Mouse (Mus musculus) heart, embryonic 10.5 days (tissue): ENCODE measurements at regions not wholly inside any gene's neighbourhood (a gene's known extent, or its start where the extent isn't known, plus 50 kb on each side); places are given as distances from the start of the nearest gene placed in this dataset.

Experiments
- DNase-seq: peaks from one replicate; pipeline ENCODE4 v3.0.0-alpha.2; 2017; ENCODE audit warnings: low spot score
- H3K27ac ChIP-seq: fragments of 300-500 bp; sonication (generic); 2 replicates; pipeline ENCODE4 v1.5.1; 2016; ENCODE audit warnings: mild to moderate bottlenecking
- H3K27me3 ChIP-seq: fragments of 300-500 bp; sonication (generic); 2 replicates; pipeline ENCODE4 v1.6.1; 2016; ENCODE audit warnings: mild to moderate bottlenecking; ENCODE audit not compliant: poor library complexity, insufficient read depth, severe bottlenecking
- H3K36me3 ChIP-seq: fragments of 300-500 bp; sonication (generic); 2 replicates; pipeline ENCODE4 v1.6.1; 2016; ENCODE audit warnings: mild to moderate bottlenecking, moderate library complexity
- H3K4me1 ChIP-seq: fragments of 300-500 bp; sonication (generic); 2 replicates; pipeline ENCODE4 v1.6.1; 2016; ENCODE audit warnings: mild to moderate bottlenecking
- H3K4me3 ChIP-seq: fragments of 300-500 bp; sonication (generic); 2 replicates; pipeline ENCODE4 v1.5.1; 2016; ENCODE audit warnings: mild to moderate bottlenecking, moderate library complexity
- H3K9me3 ChIP-seq: fragments of 300-500 bp; sonication (generic); 2 replicates; pipeline ENCODE4 v1.6.1; 2016; ENCODE audit warnings: mild to moderate bottlenecking, moderate library complexity
- WGBS: fragments of 180-500 bp; shearing (Covaris S2); methylation state at CpG from one replicate; pipeline ENCODE4 v1.1.7; 2016; 5-methylcytosine and 5-hydroxymethylcytosine counted together

GRCm38 (mm10) chr7:118042914-118043313 is 73.1 kb downstream of the Rps15a start:
- DNase-seq = no peak
- H3K36me3 ChIP-seq = no peaks in the 10 kb centered on the region
- 57% methylated on average over 10 of the region's 10 CpGs for WGBS

GRCm38 (mm10) chr7:118039862-118040261 is 76.1 kb downstream of the Rps15a start:
- no peak overlapping the region for H3K27ac ChIP-seq
- no peak for DNase-seq
- H3K4me3 ChIP-seq = no peak overlapping the region
- H3K36me3 ChIP-seq = no peaks in the 10 kb centered on the region
- 0 out of 2 replicates have a peak, but pooled peaks cover 3% of the 10 kb centered on the region for H3K4me1 ChIP-seq
- H3K27me3 ChIP-seq = no peaks in the 10 kb centered on the region
- no peaks in the 10 kb centered on the region for H3K9me3 ChIP-seq
- 85% methylated on average over 4 of the region's 4 CpGs for WGBS

More at GRCm38 (mm10) chr7:118042914-118043313, 73.1 kb downstream of the Rps15a start:
- 0 out of 2 replicates have a peak, but pooled peaks cover 3% of the 10 kb centered on the region for H3K4me1 ChIP-seq
- no peak overlapping the region for H3K27ac ChIP-seq
- no peaks in the 10 kb centered on the region for H3K27me3 ChIP-seq
- H3K9me3 ChIP-seq = no peaks in the 10 kb centered on the region
- no peak overlapping the region for H3K4me3 ChIP-seq

GRCm38 (mm10) chr7:118037062-118037461 is 78.9 kb downstream of the Rps15a start:
- Histone ChIP-seq H3K36me3 (no peaks in the 10 kb centered on the region), H3K27ac (no peak overlapping the region), H3K27me3 (no peaks in the 10 kb centered on the region), H3K4me1 (no peaks in the 10 kb centered on the region), H3K4me3 (no peak overlapping the region), H3K9me3 (no peaks in the 10 kb centered on the region)
- 62% methylated on average over 3 of the region's 3 CpGs for WGBS
- DNase-seq = no peak

GRCm38 (mm10) chr7:118026106-118026526 is 89.9 kb downstream of the Rps15a start:
- no peak overlapping the region for H3K27ac ChIP-seq
- H3K4me3 ChIP-seq = no peak overlapping the region
- DNase-seq = no peak
- no peaks in the 10 kb centered on the region for H3K36me3 ChIP-seq
- H3K9me3 ChIP-seq = no peaks in the 10 kb centered on the region
- H3K27me3 ChIP-seq = no peaks in the 10 kb centered on the region
- peaks cover 7% of the 10 kb centered on the region for H3K4me1 ChIP-seq
- 9% methylated on average over 10 of the region's 10 CpGs for WGBS

- H3K4me3 ChIP-seq = no peak overlapping the region
- 84% methylated on average over 7 of the region's 7 CpGs for WGBS
- DNase-seq = no peak
- H3K9me3 ChIP-seq = no peaks in the 10 kb centered on the region
- no peaks in the 10 kb centered on the region for H3K4me1 ChIP-seq
- no peaks in the 10 kb centered on the region for H3K27me3 ChIP-seq
- no peak overlapping the region for H3K27ac ChIP-seq
- no peaks in the 10 kb centered on the region for H3K36me3 ChIP-seq
Observed at GRCm38 (mm10) chr7:118004620-118005019, 111.4 kb downstream of the Rps15a start.

- Histone ChIP-seq H3K36me3 (no peaks in the 10 kb centered on the region), H3K4me3 (no peak overlapping the region), H3K4me1 (no peaks in the 10 kb centered on the region), H3K9me3 (no peaks in the 10 kb centered on the region), H3K27me3 (no peaks in the 10 kb centered on the region), H3K27ac (no peak overlapping the region)
- 69% methylated on average over 3 of the region's 3 CpGs for WGBS
- no peak for DNase-seq
Observed at GRCm38 (mm10) chr7:118001881-118002280, 114.1 kb downstream of the Rps15a start.

- Histone ChIP-seq H3K4me3 (no peak overlapping the region), H3K9me3 (no peaks in the 10 kb centered on the region), H3K27me3 (no peaks in the 10 kb centered on the region), H3K36me3 (no peaks in the 10 kb centered on the region), H3K27ac (no peak overlapping the region), H3K4me1 (no peaks in the 10 kb centered on the region)
- WGBS = 6% methylated on average over 4 of the region's 4 CpGs
- DNase-seq = no peak
Observed at GRCm38 (mm10) chr7:118001121-118001520, 114.9 kb downstream of the Rps15a start.

- Histone ChIP-seq H3K27me3 (no peaks in the 10 kb centered on the region), H3K36me3 (no peaks in the 10 kb centered on the region), H3K27ac (no peak overlapping the region), H3K4me1 (no peaks in the 10 kb centered on the region), H3K9me3 (no peaks in the 10 kb centered on the region), H3K4me3 (no peak overlapping the region)
- 78% methylated on average over 4 of the region's 4 CpGs for WGBS
- DNase-seq = no peak
Observed at GRCm38 (mm10) chr7:117982177-117982576, 133.8 kb downstream of the Rps15a start.

- Histone ChIP-seq H3K36me3 (no peaks in the 10 kb centered on the region), H3K4me1 (peaks cover 3% of the 10 kb centered on the region; the same call in 1 of the 2 replicates), H3K27me3 (no peaks in the 10 kb centered on the region), H3K9me3 (no peaks in the 10 kb centered on the region), H3K27ac (no peak overlapping the region), H3K4me3 (no peak overlapping the region)
- 8% methylated on average over 1 of the region's 1 CpGs for WGBS
- DNase-seq = no peak
Observed at GRCm38 (mm10) chr7:117971176-117971575, 144.8 kb downstream of the Rps15a start.

GRCm38 (mm10) chr7:117943435-117943834 is 172.6 kb downstream of the Rps15a start:
- 88% methylated on average over 3 of the region's 3 CpGs for WGBS

GRCm38 (mm10) chr7:117939618-117940017 is 176.4 kb downstream of the Rps15a start:
- H3K4me3 ChIP-seq = no peak overlapping the region
- no peaks in the 10 kb centered on the region for H3K9me3 ChIP-seq
- no peaks in the 10 kb centered on the region for H3K36me3 ChIP-seq
- DNase-seq = no peak
- 79% methylated on average over 7 of the region's 7 CpGs for WGBS
- no peak overlapping the region for H3K27ac ChIP-seq
- no peaks in the 10 kb centered on the region for H3K4me1 ChIP-seq
- no peaks in the 10 kb centered on the region for H3K27me3 ChIP-seq

More at GRCm38 (mm10) chr7:117943435-117943834, 172.6 kb downstream of the Rps15a start:
- H3K27ac ChIP-seq = no peak overlapping the region
- no peaks in the 10 kb centered on the region for H3K36me3 ChIP-seq
- no peak overlapping the region for H3K4me3 ChIP-seq
- DNase-seq = no peak
- no peaks in the 10 kb centered on the region for H3K9me3 ChIP-seq
- no peaks in the 10 kb centered on the region for H3K27me3 ChIP-seq
- H3K4me1 ChIP-seq = no peaks in the 10 kb centered on the region

GRCm38 (mm10) chr7:117934908-117935307 is 181.1 kb downstream of the Rps15a start:
- Histone ChIP-seq H3K36me3 (no peaks in the 10 kb centered on the region), H3K27me3 (no peaks in the 10 kb centered on the region), H3K4me3 (no peak overlapping the region), H3K27ac (no peak overlapping the region), H3K4me1 (no peaks in the 10 kb centered on the region), H3K9me3 (no peaks in the 10 kb centered on the region)
- no peak for DNase-seq
- 73% methylated on average over 3 of the region's 3 CpGs for WGBS

- H3K4me1 ChIP-seq = no peaks in the 10 kb centered on the region
- H3K27ac ChIP-seq = no peak overlapping the region
- DNase-seq = no peak
- H3K27me3 ChIP-seq = no peaks in the 10 kb centered on the region
- H3K36me3 ChIP-seq = no peaks in the 10 kb centered on the region
- H3K4me3 ChIP-seq = no peak overlapping the region
- H3K9me3 ChIP-seq = no peaks in the 10 kb centered on the region
- 79% methylated on average over 12 of the region's 12 CpGs for WGBS
Observed at GRCm38 (mm10) chr7:117931234-117931895, 184.6 kb downstream of the Rps15a start.

GRCm38 (mm10) chr7:117930392-117930791 is 185.6 kb downstream of the Rps15a start:
- Histone ChIP-seq H3K4me1 (no peaks in the 10 kb centered on the region), H3K27ac (no peak overlapping the region), H3K27me3 (no peaks in the 10 kb centered on the region), H3K9me3 (no peaks in the 10 kb centered on the region), H3K36me3 (no peaks in the 10 kb centered on the region), H3K4me3 (no peak overlapping the region)
- no peak for DNase-seq
- 87% methylated on average over 9 of the region's 9 CpGs for WGBS
